Mouse (Mus musculus): ENCODE results near the gene Gnai3. TPM values are rescaled to one million over a fixed set of nuclear protein-coding genes. Genes with fewer than 3 reads are reported as not detected.

Gnai3 gene
- polyA plus RNA-seq, 1 experiment from 2014 or later: 157 TPM

- no peak for DNase-seq (ENCODE audit: low spot score)
- H3K4me2 ChIP-seq (ENCODE audit: low read length): peak overlapping the region; percentile 83
- no peak overlapping the region for H3K27ac ChIP-seq (ENCODE audit: low read depth, low read length)
- H3K36me3 ChIP-seq (ENCODE audit: control insufficient read depth, insufficient read depth, low read length): peaks cover 5% of the 10 kb centered on the region; the same call in 1 of the 2 replicates
- no peaks in the 10 kb centered on the region for H3K27me3 ChIP-seq (replicated peaks; ENCODE audit: control insufficient read depth, insufficient read depth, low read length)
- peak overlapping the region; percentile 82 for H3K9ac ChIP-seq (ENCODE audit: low read length)
- 3% methylated on average over 16 of the region's 16 CpGs for WGBS
- H3K4me1 ChIP-seq (ENCODE audit: control insufficient read depth, insufficient read depth, low read length): 0 out of 2 replicates have a peak, but pooled peaks cover 7% of the 10 kb centered on the region
- peak overlapping the region; percentile 72 for H3K4me3 ChIP-seq (ENCODE audit: low read depth, low read length)
- ATAC-seq: peak; percentile 44; the same call in 1 of the 2 replicates
- no peaks in the 10 kb centered on the region for H3K9me3 ChIP-seq (replicated peaks; ENCODE audit: control insufficient read depth, low read length)
Observed at GRCm38 (mm10) chr3:108185460-108186097, 39.6 kb upstream of the Gnai3 start.

GRCm38 (mm10) chr3:108184742-108185141, 38.8 kb upstream of the Gnai3 start:
- H3K4me3 ChIP-seq (ENCODE audit: low read depth, low read length): no peak overlapping the region
- no peaks in the 10 kb centered on the region for H3K27me3 ChIP-seq (replicated peaks; ENCODE audit: control insufficient read depth, insufficient read depth, low read length)
- ATAC-seq (no peak), DNase-seq (ENCODE audit: low spot score) (no peak)
- 0 out of 2 replicates have a peak, but pooled peaks cover 7% of the 10 kb centered on the region for H3K4me1 ChIP-seq (ENCODE audit: control insufficient read depth, insufficient read depth, low read length)
- H3K9me3 ChIP-seq (replicated peaks; ENCODE audit: control insufficient read depth, low read length): no peaks in the 10 kb centered on the region
- WGBS: 88% methylated on average over 3 of the region's 3 CpGs
- H3K36me3 ChIP-seq (ENCODE audit: control insufficient read depth, insufficient read depth, low read length): peaks cover 5% of the 10 kb centered on the region; the same call in 1 of the 2 replicates
- H3K4me2 ChIP-seq (ENCODE audit: low read length): no peak overlapping the region
- H3K27ac ChIP-seq (ENCODE audit: low read depth, low read length): no peak overlapping the region
- no peak overlapping the region for H3K9ac ChIP-seq (ENCODE audit: low read length)

GRCm38 (mm10) chr3:108180514-108180913, 34.6 kb upstream of the Gnai3 start:
- Histone ChIP-seq H3K4me2 (ENCODE audit: low read length) (no peak overlapping the region), H3K4me3 (ENCODE audit: low read depth, low read length) (no peak overlapping the region), H3K4me1 (ENCODE audit: control insufficient read depth, insufficient read depth, low read length) (peaks cover 3% of the 10 kb centered on the region), H3K9ac (ENCODE audit: low read length) (no peak overlapping the region), H3K27me3 (replicated peaks; ENCODE audit: control insufficient read depth, insufficient read depth, low read length) (no peaks in the 10 kb centered on the region), H3K9me3 (replicated peaks; ENCODE audit: control insufficient read depth, low read length) (no peaks in the 10 kb centered on the region), H3K27ac (ENCODE audit: low read depth, low read length) (no peak overlapping the region), H3K36me3 (ENCODE audit: control insufficient read depth, insufficient read depth, low read length) (no peaks in the 10 kb centered on the region)
- 14% methylated on average over 2 of the region's 2 CpGs for WGBS
- DNase-seq (ENCODE audit: low spot score) (no peak), ATAC-seq (no peak)

GRCm38 (mm10) chr3:108178756-108179715, 33.1 kb upstream of the Gnai3 start:
- H3K9me3 ChIP-seq (replicated peaks; ENCODE audit: control insufficient read depth, low read length): no peaks in the 10 kb centered on the region
- DNase-seq (ENCODE audit: low spot score) (no peak), ATAC-seq (no peak)
- WGBS: 77% methylated on average over 7 of the region's 7 CpGs
- no peaks in the 10 kb centered on the region for H3K36me3 ChIP-seq (ENCODE audit: control insufficient read depth, insufficient read depth, low read length)
- no peaks in the 10 kb centered on the region for H3K27me3 ChIP-seq (replicated peaks; ENCODE audit: control insufficient read depth, insufficient read depth, low read length)
- no peak overlapping the region for H3K27ac ChIP-seq (ENCODE audit: low read depth, low read length)
- no peak overlapping the region for H3K4me3 ChIP-seq (ENCODE audit: low read depth, low read length)
- no peak overlapping the region for H3K4me2 ChIP-seq (ENCODE audit: low read length)
- H3K9ac ChIP-seq (ENCODE audit: low read length): no peak overlapping the region
- H3K4me1 ChIP-seq (ENCODE audit: control insufficient read depth, insufficient read depth, low read length): peaks cover 15% of the 10 kb centered on the region

- DNase-seq (ENCODE audit: low spot score) (peak; percentile 95), ATAC-seq (peak; percentile 96)
- Histone ChIP-seq H3K27ac (ENCODE audit: low read depth, low read length) (peak overlapping the region; percentile 78), H3K27me3 (replicated peaks; ENCODE audit: control insufficient read depth, insufficient read depth, low read length) (no peaks in the 10 kb centered on the region), H3K9ac (ENCODE audit: low read length) (peak overlapping the region; percentile 40; the same call in 1 of the 2 replicates), H3K4me2 (ENCODE audit: low read length) (peak overlapping the region; percentile 15; the same call in 1 of the 2 replicates), H3K9me3 (replicated peaks; ENCODE audit: control insufficient read depth, low read length) (no peaks in the 10 kb centered on the region), H3K36me3 (ENCODE audit: control insufficient read depth, insufficient read depth, low read length) (no peaks in the 10 kb centered on the region), H3K4me1 (ENCODE audit: control insufficient read depth, insufficient read depth, low read length) (peaks cover 17% of the 10 kb centered on the region), H3K4me3 (ENCODE audit: low read depth, low read length) (no peak overlapping the region)
- 10% methylated on average over 14 of the region's 14 CpGs for WGBS
Observed at GRCm38 (mm10) chr3:108174672-108175531, 29.0 kb upstream of the Gnai3 start.

GRCm38 (mm10) chr3:108169199-108169598, 23.3 kb upstream of the Gnai3 start:
- Histone ChIP-seq H3K9me3 (replicated peaks; ENCODE audit: control insufficient read depth, low read length) (no peaks in the 10 kb centered on the region), H3K9ac (ENCODE audit: low read length) (peak overlapping the region; percentile 37), H3K36me3 (ENCODE audit: control insufficient read depth, insufficient read depth, low read length) (no peaks in the 10 kb centered on the region), H3K27me3 (replicated peaks; ENCODE audit: control insufficient read depth, insufficient read depth, low read length) (no peaks in the 10 kb centered on the region), H3K4me2 (ENCODE audit: low read length) (no peak overlapping the region), H3K27ac (ENCODE audit: low read depth, low read length) (no peak overlapping the region), H3K4me3 (ENCODE audit: low read depth, low read length) (no peak overlapping the region), H3K4me1 (ENCODE audit: control insufficient read depth, insufficient read depth, low read length) (peaks cover 23% of the 10 kb centered on the region)
- no peak for ATAC-seq
- no peak for DNase-seq (ENCODE audit: low spot score)
- WGBS: 41% methylated on average over 3 of the region's 3 CpGs

- Histone ChIP-seq H3K4me2 (ENCODE audit: low read length) (no peak overlapping the region), H3K4me3 (ENCODE audit: low read depth, low read length) (no peak overlapping the region), H3K27me3 (replicated peaks; ENCODE audit: control insufficient read depth, insufficient read depth, low read length) (no peaks in the 10 kb centered on the region), H3K27ac (ENCODE audit: low read depth, low read length) (no peak overlapping the region), H3K9me3 (replicated peaks; ENCODE audit: control insufficient read depth, low read length) (no peaks in the 10 kb centered on the region), H3K9ac (ENCODE audit: low read length) (no peak overlapping the region), H3K4me1 (ENCODE audit: control insufficient read depth, insufficient read depth, low read length) (peaks cover 20% of the 10 kb centered on the region), H3K36me3 (ENCODE audit: control insufficient read depth, insufficient read depth, low read length) (no peaks in the 10 kb centered on the region)
- DNase-seq (ENCODE audit: low spot score) (no peak), ATAC-seq (no peak)
- 37% methylated on average over 14 of the region's 14 CpGs for WGBS
Observed at GRCm38 (mm10) chr3:108167499-108167898, 21.6 kb upstream of the Gnai3 start.

GRCm38 (mm10) chr3:108166486-108167211, 20.7 kb upstream of the Gnai3 start:
- Histone ChIP-seq H3K4me3 (ENCODE audit: low read depth, low read length) (no peak overlapping the region), H3K9ac (ENCODE audit: low read length) (no peak overlapping the region), H3K4me1 (ENCODE audit: control insufficient read depth, insufficient read depth, low read length) (peaks cover 20% of the 10 kb centered on the region), H3K36me3 (ENCODE audit: control insufficient read depth, insufficient read depth, low read length) (no peaks in the 10 kb centered on the region), H3K27me3 (replicated peaks; ENCODE audit: control insufficient read depth, insufficient read depth, low read length) (no peaks in the 10 kb centered on the region), H3K4me2 (ENCODE audit: low read length) (no peak overlapping the region), H3K27ac (ENCODE audit: low read depth, low read length) (peak overlapping the region; percentile 64), H3K9me3 (replicated peaks; ENCODE audit: control insufficient read depth, low read length) (no peaks in the 10 kb centered on the region)
- ATAC-seq: peak; percentile 73
- DNase-seq (ENCODE audit: low spot score): peak; percentile 75
- WGBS: 2% methylated on average over 8 of the region's 11 CpGs

Measured in forebrain, embryonic 14.5 days (tissue).